Mouse (Mus musculus): ENCODE results near the gene Slc39a5. TPM values are rescaled to one million over a fixed set of nuclear protein-coding genes. Genes with fewer than 3 reads are reported as not detected.

Slc39a5 gene
- total and polyA plus RNA-seq, 3 experiments, result not detected

DNA sequence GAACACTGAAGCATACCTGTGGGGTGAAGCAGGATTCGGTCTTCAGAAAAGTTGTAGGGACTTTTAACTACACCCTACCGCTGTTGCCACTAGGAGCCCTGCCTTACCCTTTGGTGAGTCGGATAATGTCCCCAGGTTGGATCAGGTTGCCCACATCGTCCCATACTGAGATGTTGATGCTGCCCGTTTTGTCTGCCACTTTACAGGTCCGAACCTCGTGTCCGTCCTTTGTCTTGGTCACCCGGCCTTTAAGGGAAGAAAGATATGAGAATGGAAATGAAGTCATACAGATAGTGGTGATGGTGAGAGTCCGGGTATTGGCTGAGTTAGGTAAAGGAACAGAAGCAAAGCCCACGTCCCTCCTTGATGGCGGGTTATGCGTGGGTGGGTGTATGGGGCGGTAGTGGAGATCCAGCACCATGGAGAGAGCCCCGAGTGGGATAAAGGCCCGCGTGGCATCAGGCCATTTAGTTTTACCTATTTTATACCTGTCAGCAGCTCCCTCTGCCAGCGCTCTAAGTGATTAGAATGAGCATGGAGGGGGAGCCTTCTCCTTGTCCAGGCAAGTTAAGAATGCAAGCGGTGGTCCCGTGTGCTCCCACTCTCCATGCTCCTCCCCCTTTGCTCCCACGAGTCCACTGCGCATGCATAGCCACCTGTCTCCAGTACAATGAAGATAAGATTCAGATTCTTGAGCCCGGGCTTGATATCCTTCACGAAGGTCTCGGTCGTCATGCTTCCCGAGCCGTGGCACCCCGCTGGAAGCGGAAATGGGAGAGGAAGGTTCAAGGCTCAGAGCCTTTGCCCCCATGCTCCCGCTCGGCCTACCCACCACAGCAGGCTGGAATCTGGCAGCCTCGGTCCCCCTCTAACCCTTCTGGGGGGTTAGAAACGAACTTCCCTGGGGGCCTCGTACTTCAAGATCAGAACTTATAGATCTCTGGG is 7.8 kb upstream of the Slc39a5 start:
- ATAC-seq (ENCODE audit: extremely low read depth, insufficient number of reproducible peaks, low FRiP score, poor library complexity, severe bottlenecking) (no peak), DNase-seq (ENCODE audit: low spot score) (no peak)
- Histone ChIP-seq H3K4me1 (ENCODE audit: insufficient read depth, low read depth, low read length) (peaks cover 49% of the 10 kb centered on the region), H3K27me3 (ENCODE audit: insufficient read depth, low read length) (no peaks in the 10 kb centered on the region), H3K9me3 (replicated peaks) (no peaks in the 10 kb centered on the region), H3K4me3 (ENCODE audit: low read depth, low read length) (peak overlapping the region; percentile 88), H3K36me3 (replicated peaks) (peaks cover 51% of the 10 kb centered on the region)
- TF ChIP-seq TAL1 (conservative IDR thresholded peaks at IDR 0.05; ENCODE audit: low read depth, low read length), result no peak
- no peak for TF ChIP-seq GATA2 (IDR thresholded peaks at IDR 0.05; ENCODE audit: borderline replicate concordance, low read depth, low read length)
- no peak for TF ChIP-seq POLR2AphosphoS5 (IDR thresholded peaks at IDR 0.05; ENCODE audit: insufficient replicate concordance, low read depth, low read length)
- TF ChIP-seq CTCF (IDR thresholded peaks at IDR 0.05; ENCODE audit: low read depth, low read length), result no peak
- no peak for TF ChIP-seq GATA1 (IDR thresholded peaks at IDR 0.05; ENCODE audit: borderline replicate concordance, low read length)

DNA sequence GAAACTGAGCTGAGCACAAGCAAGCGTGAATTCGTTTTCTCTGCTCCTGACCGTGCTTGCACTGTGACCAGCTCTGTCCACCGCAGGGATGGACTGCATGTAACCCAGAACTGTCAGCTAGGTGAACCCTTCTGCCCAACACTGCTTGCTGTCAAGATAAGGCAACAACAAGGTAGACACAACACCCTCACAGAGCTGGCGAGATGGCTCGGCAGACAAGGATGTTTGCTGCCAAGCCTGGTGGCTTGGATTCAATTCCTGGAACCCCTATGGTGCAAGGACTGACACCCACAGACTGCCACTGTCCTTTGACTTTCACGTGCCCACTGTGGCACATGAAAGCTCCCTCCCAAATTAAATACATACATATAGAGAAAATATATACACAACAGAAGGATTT is 2.9 kb upstream of the Slc39a5 start:
- TF ChIP-seq TAL1 (conservative IDR thresholded peaks at IDR 0.05; ENCODE audit: low read depth, low read length), result no peak
- TF ChIP-seq GATA2 (IDR thresholded peaks at IDR 0.05; ENCODE audit: borderline replicate concordance, low read depth, low read length), result no peak
- no peak for TF ChIP-seq GATA1 (IDR thresholded peaks at IDR 0.05; ENCODE audit: borderline replicate concordance, low read length)
- no peak for TF ChIP-seq CTCF (IDR thresholded peaks at IDR 0.05; ENCODE audit: low read depth, low read length)
- TF ChIP-seq POLR2AphosphoS5 (IDR thresholded peaks at IDR 0.05; ENCODE audit: insufficient replicate concordance, low read depth, low read length), result no peak
- no peaks in the 10 kb centered on the region for H3K27me3 ChIP-seq (ENCODE audit: insufficient read depth, low read length)
- H3K4me1 ChIP-seq (ENCODE audit: insufficient read depth, low read depth, low read length), result peaks cover 19% of the 10 kb centered on the region
- no peak for DNase-seq (ENCODE audit: low spot score)
- H3K9me3 ChIP-seq (replicated peaks), result no peaks in the 10 kb centered on the region
- peaks cover 84% of the 10 kb centered on the region for H3K36me3 ChIP-seq (replicated peaks)
- H3K4me3 ChIP-seq (ENCODE audit: low read depth, low read length), result no peak overlapping the region
- no peak for ATAC-seq (ENCODE audit: extremely low read depth, insufficient number of reproducible peaks, low FRiP score, poor library complexity, severe bottlenecking)

DNA sequence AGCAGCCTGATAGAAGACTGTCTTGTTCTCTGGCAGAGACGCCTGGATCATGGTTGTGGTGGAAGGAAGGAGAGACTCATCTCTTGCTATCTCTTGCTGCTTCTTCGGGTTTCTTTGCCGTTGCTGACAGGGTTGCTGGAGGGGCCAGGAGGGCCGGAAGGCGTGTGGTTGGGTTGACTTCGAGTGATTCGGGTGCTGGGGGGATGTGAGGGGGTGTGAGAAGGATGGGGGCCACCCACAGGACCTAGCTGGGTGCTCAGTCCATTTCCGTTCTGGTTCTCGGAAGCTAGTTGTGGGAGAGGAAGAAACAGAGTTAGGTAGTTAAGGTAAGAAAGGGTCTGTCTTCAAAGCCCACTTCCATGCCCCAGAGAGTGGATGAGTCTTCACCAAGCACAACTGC is 609 bp upstream of the Slc39a5 start:
- no peaks in the 10 kb centered on the region for H3K27me3 ChIP-seq (ENCODE audit: insufficient read depth, low read length)
- no peak overlapping the region for H3K4me3 ChIP-seq (ENCODE audit: low read depth, low read length)
- no peaks in the 10 kb centered on the region for H3K9me3 ChIP-seq (replicated peaks)
- peaks cover 81% of the 10 kb centered on the region for H3K36me3 ChIP-seq (replicated peaks)
- H3K4me1 ChIP-seq (ENCODE audit: insufficient read depth, low read depth, low read length), result peaks cover 7% of the 10 kb centered on the region
- TF ChIP-seq GATA2 (IDR thresholded peaks at IDR 0.05; ENCODE audit: borderline replicate concordance, low read depth, low read length) (no peak), CTCF (IDR thresholded peaks at IDR 0.05; ENCODE audit: low read depth, low read length) (no peak), TAL1 (conservative IDR thresholded peaks at IDR 0.05; ENCODE audit: low read depth, low read length) (no peak), GATA1 (IDR thresholded peaks at IDR 0.05; ENCODE audit: borderline replicate concordance, low read length) (no peak), POLR2AphosphoS5 (IDR thresholded peaks at IDR 0.05; ENCODE audit: insufficient replicate concordance, low read depth, low read length) (no peak)
- ATAC-seq (ENCODE audit: extremely low read depth, insufficient number of reproducible peaks, low FRiP score, poor library complexity, severe bottlenecking) (no peak), DNase-seq (ENCODE audit: low spot score) (no peak)

DNA sequence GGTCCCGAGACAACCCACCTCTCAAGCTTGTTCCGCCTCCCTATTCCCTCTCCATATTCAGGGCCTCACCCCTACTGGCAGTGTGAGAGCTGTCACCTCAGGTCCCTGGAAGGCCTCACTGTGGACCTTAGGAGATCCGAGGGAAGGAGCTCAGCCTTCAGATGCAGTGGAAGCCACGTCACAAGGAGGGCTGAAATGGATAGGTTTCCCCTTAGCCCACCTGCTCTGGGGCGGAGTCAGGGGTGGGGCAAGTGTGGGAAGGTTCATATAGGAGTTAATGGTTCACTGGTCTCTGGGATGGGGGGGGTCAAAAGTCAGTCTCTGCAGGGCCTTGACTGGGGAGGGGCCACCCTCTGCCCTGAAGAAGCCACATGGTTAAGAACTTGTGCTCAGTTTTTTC is 691 bp downstream of the Slc39a5 start:
- Histone ChIP-seq H3K4me3 (ENCODE audit: low read depth, low read length) (no peak overlapping the region), H3K27me3 (ENCODE audit: insufficient read depth, low read length) (no peaks in the 10 kb centered on the region), H3K4me1 (ENCODE audit: insufficient read depth, low read depth, low read length) (peaks cover 17% of the 10 kb centered on the region), H3K36me3 (replicated peaks) (peaks cover 82% of the 10 kb centered on the region), H3K9me3 (replicated peaks) (no peaks in the 10 kb centered on the region)
- ATAC-seq (ENCODE audit: extremely low read depth, insufficient number of reproducible peaks, low FRiP score, poor library complexity, severe bottlenecking), result no peak
- DNase-seq (ENCODE audit: low spot score), result no peak
- no peak for TF ChIP-seq GATA2 (IDR thresholded peaks at IDR 0.05; ENCODE audit: borderline replicate concordance, low read depth, low read length)
- no peak for TF ChIP-seq TAL1 (conservative IDR thresholded peaks at IDR 0.05; ENCODE audit: low read depth, low read length)
- TF ChIP-seq POLR2AphosphoS5 (IDR thresholded peaks at IDR 0.05; ENCODE audit: insufficient replicate concordance, low read depth, low read length), result no peak
- no peak for TF ChIP-seq CTCF (IDR thresholded peaks at IDR 0.05; ENCODE audit: low read depth, low read length)

DNA sequence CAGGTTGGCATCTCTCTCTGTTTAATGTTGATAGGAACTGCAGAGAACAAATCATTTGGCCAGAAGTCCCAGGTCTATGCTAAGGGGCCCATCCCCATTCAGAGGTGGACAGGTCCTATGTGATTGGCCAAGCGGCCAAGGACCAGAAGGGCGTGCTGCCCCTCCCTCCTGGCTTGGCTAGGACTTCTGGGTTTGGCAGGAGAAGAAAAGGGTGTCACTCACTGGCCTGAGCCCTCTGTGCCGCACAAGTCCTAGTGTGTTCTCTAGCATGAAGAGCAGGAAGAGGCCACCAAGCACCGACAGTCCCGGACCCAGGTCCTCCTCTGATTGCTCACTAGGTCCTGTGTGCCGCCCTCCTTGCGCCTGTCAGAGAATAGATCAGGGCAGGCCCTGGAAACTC is 3.6 kb downstream of the Slc39a5 start:
- ATAC-seq (ENCODE audit: extremely low read depth, insufficient number of reproducible peaks, low FRiP score, poor library complexity, severe bottlenecking), result no peak
- no peak overlapping the region for H3K4me3 ChIP-seq (ENCODE audit: low read depth, low read length)
- no peak for DNase-seq (ENCODE audit: low spot score)
- no peaks in the 10 kb centered on the region for H3K27me3 ChIP-seq (ENCODE audit: insufficient read depth, low read length)
- peaks cover 88% of the 10 kb centered on the region for H3K36me3 ChIP-seq (replicated peaks)
- H3K4me1 ChIP-seq (ENCODE audit: insufficient read depth, low read depth, low read length), result peaks cover 21% of the 10 kb centered on the region
- no peak for TF ChIP-seq GATA2 (IDR thresholded peaks at IDR 0.05; ENCODE audit: borderline replicate concordance, low read depth, low read length)
- no peak for TF ChIP-seq TAL1 (conservative IDR thresholded peaks at IDR 0.05; ENCODE audit: low read depth, low read length)
- no peak for TF ChIP-seq CTCF (IDR thresholded peaks at IDR 0.05; ENCODE audit: low read depth, low read length)
- no peak for TF ChIP-seq GATA1 (IDR thresholded peaks at IDR 0.05; ENCODE audit: borderline replicate concordance, low read length)
- no peak for TF ChIP-seq POLR2AphosphoS5 (IDR thresholded peaks at IDR 0.05; ENCODE audit: insufficient replicate concordance, low read depth, low read length)
- H3K9me3 ChIP-seq (replicated peaks), result no peaks in the 10 kb centered on the region

DNA sequence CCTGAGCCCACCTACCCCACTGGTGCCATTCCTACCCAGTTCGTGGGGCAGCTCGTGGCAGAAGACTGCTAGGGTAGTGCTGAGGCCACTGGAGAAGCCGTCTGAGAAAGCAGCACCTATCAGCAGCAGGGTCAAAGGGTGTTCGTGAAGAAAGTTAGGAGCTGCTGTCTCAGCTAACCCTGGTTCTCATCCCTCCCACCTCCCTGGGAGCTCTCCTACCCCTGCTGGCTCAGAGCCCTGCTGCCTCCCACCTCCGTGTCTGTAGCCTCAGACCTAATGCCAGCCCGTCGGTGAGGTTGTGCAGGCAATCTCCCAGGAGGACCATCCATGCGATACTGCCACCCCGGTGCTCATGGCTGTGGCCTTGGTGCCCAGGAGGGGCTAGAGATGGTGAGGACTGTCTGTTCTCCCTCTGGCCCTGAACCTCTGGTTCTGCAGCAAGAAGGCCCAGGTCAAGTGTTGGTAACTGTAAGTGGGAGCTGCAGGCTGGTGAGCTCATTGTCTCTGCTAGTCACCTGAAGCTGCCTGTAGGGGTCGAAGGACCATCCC is 4.2 kb downstream of the Slc39a5 start:
- no peaks in the 10 kb centered on the region for H3K27me3 ChIP-seq (ENCODE audit: insufficient read depth, low read length)
- H3K4me1 ChIP-seq (ENCODE audit: insufficient read depth, low read depth, low read length), result peaks cover 25% of the 10 kb centered on the region
- no peak overlapping the region for H3K4me3 ChIP-seq (ENCODE audit: low read depth, low read length)
- DNase-seq (ENCODE audit: low spot score) (no peak), ATAC-seq (ENCODE audit: extremely low read depth, insufficient number of reproducible peaks, low FRiP score, poor library complexity, severe bottlenecking) (no peak)
- no peaks in the 10 kb centered on the region for H3K9me3 ChIP-seq (replicated peaks)
- peaks cover 91% of the 10 kb centered on the region for H3K36me3 ChIP-seq (replicated peaks)
- TF ChIP-seq CTCF (IDR thresholded peaks at IDR 0.05; ENCODE audit: low read depth, low read length) (no peak), GATA1 (IDR thresholded peaks at IDR 0.05; ENCODE audit: borderline replicate concordance, low read length) (no peak), POLR2AphosphoS5 (IDR thresholded peaks at IDR 0.05; ENCODE audit: insufficient replicate concordance, low read depth, low read length) (0 out of 2 replicates have a peak, but pooled peaks have one; percentile 63)
